Mouse (Mus musculus) lung, postnatal 10 days (tissue): ENCODE measurements around the gene Bcl2l11.
A peak's percentile ranks its signal among the peaks of the same experiment; 100 is the strongest.
"Not testable (repeated sequence)": the region's sequence is repeated elsewhere in the genome, so short reads cannot be mapped to it uniquely, and the experiment has no call there.

ENCODE experiments used
- DNase-seq: peaks from one replicate; pipeline ENCODE4 v3.0.0; 2021

Gene Bcl2l11

GRCm38 (mm10) chr2:128125635-128126470, at the start of gene Bcl2l11:
Gene Bcl2l11 (plus strand): TSS chr2:128126038.
- DNase-seq = peak; percentile 97

GRCm38 (mm10) chr2:128076936-128077335, 48.9 kb upstream of the Bcl2l11 start:
- no peak for DNase-seq

DNA sequence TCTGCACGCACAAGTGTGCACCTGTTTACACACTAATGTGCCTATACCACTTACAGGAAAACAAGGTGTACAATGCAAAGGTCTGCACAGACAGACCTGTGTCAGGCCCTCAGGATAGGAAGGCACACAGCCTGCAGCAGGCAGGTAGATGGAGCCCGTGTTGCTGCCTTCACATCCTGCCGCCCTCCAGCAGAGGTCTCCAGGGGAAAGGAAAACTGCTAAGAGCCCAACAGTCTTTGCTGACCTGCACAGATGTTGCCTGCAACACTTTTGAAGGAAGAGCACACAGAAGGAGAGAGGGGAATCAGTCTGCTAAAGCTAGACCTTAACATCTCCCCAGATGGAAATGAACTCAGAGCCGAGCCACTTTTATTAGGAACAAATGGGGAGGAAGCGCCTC, 47.0 kb upstream of the Bcl2l11 start:
- DNase-seq = peak; percentile 27

- no peak for DNase-seq
Measured at GRCm38 (mm10) chr2:128079316-128079715, 46.5 kb upstream of the Bcl2l11 start.

GRCm38 (mm10) chr2:128083844-128084243, 42.0 kb upstream of the Bcl2l11 start:
- DNase-seq = no peak

GRCm38 (mm10) chr2:128084607-128085006, 41.2 kb upstream of the Bcl2l11 start:
- DNase-seq = no peak

DNA sequence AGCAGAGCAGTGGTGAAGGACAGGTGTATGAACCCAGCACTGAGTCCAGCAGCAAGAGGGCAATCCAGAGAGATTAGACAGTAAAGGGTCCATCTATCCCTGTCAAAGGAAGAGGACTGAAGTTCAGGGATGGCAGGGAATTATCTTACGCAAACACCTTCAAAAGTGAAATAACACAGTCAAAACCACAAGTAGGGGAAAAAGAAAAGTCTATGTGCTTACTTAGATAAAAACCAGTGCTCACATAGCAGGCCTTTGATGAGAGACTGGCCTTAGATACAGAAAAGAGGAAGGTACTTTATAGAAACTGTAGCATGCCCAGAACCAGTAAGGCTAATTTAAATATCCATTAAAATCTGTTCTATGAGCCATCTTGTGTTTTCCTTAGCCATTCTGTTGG, 40.4 kb upstream of the Bcl2l11 start:
- no peak for DNase-seq

GRCm38 (mm10) chr2:128086301-128086886, 39.4 kb upstream of the Bcl2l11 start:
- no peak for DNase-seq

GRCm38 (mm10) chr2:128086996-128087526, 38.8 kb upstream of the Bcl2l11 start:
- DNase-seq = no peak

GRCm38 (mm10) chr2:128087798-128088545, 37.9 kb upstream of the Bcl2l11 start:
- no peak for DNase-seq

DNA sequence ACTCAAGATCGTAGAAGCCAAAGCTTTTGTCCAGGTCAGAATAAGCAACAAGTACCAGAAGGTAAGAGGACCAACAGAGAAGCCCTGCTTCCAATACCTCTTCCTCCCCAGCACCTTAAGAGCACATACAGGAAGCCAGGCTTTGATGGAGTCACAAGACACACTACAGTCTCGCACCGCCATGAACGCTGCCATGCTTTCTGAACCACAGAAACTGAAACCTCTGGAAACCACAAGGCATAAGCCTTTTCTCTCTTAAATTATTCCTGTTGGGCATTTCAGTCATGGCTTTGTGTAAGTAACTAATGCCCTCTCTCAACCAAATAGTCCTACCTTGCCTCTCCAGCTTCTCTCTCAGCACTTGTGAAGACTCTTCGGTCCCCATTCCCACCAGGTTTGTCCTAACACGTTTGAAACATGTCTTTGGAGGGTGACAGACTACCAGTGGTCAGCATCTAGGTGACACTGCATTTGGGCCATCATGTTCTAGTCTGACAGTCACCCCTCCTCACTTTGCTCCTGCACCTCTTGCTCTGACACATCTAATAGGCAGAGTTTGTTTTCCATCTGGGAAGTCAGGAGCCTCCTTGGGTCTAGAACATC, 35.5 kb upstream of the Bcl2l11 start:
- no peak for DNase-seq

GRCm38 (mm10) chr2:128091431-128092369, 34.1 kb upstream of the Bcl2l11 start:
- DNase-seq = no peak

DNA sequence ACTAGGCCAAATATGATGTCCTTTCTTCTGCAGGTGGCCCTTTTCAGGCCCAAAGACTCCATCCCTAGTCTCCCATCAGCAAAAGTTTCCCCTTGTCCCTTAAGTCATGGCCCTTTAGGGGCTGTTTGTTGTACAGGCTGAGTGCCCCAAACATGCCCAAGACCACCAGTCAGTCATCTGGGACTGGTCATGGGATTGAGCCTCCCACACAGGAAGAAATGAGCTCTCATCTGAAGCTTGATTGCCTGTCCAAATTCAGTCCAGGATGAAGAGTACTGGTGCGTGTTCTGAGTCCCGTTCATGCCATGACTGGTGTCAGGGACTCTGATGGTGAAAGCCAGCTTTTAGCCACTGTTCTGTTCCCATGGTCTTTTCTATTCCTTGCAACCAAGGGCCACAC, 33.4 kb upstream of the Bcl2l11 start:
- no peak for DNase-seq

DNA sequence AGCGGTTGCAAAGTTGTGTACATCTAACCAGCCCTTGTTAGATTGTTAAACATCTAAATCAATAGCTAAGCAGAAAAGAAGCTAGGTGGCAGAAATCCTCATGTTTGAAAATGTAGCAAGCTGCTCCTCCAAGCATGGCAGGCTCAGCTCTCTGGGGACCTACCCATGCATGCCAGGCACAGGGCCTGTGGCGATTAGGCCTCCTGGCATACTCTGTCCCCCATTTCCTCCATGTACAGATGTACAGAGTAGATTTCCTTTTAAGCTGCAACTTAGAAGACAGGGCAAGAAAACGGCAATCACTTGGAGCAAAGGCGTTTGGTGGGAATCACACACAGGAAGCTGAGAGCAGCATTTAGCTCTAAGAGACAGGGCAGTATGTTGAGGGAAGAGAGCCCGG, 31.6 kb upstream of the Bcl2l11 start:
- DNase-seq = no peak

GRCm38 (mm10) chr2:128094602-128095001, 31.2 kb upstream of the Bcl2l11 start:
- no peak for DNase-seq

DNA sequence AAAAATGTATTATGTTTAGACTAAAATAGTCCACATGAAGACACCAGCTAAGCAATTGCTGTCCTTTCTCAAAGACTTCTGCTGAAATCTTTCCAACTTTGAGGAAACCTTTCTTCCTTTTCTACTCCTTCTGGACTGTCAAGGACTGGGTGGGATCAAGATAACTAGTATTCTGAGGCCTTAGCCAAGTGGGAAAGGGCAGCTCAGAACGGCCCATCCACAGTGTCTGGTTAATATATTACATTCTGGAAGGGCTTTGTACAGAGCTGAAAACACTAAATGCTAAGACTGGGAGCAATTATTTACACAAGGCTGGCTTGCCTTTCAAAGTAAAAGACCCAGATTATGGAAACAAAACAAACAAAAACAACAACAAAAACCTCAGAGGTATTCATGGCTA, 30.6 kb upstream of the Bcl2l11 start:
- no peak for DNase-seq

GRCm38 (mm10) chr2:128096070-128096469, 29.8 kb upstream of the Bcl2l11 start:
- no peak for DNase-seq

DNA sequence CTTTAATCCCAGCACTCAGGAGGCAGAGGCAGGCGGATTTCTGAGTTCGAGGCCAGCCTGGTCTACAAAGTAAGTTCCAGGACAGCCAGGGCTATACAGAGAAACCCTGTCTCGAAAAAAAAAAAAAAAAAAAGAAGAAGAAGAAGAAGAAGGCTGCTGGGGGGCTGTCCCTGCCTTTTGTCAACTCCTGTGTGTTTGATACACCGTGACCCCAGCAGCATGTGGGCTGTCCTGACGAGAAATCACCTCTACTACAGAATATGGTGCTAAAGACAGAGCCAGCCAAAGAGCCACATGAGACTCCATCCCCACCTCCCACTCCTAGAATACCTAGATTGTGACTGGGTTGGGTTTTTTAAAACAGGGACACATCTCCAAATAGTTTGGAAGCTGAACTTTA, 27.7 kb upstream of the Bcl2l11 start:
- DNase-seq = not testable (repeated sequence)

DNA sequence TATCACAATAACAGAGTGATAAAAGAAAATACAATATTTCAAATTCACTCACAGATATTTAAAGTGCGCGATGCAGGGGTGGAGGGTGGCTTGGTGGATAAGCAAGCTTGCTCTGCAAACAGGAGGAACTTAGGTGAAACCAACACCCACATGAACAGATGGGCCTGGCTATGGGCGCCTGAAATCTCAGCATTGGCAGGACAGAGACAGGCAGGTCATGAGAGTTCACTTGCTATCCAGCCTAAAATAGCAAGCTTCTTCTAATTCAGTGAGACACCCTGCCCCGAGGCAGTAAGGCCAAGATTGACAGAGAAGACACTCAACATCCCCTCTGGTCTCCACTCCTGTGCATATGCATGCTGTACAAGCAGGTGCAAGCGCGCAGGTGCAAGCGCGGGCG, 23.8 kb upstream of the Bcl2l11 start:
- DNase-seq = no peak

GRCm38 (mm10) chr2:128104815-128105214, 21.0 kb upstream of the Bcl2l11 start:
- DNase-seq = no peak

DNA sequence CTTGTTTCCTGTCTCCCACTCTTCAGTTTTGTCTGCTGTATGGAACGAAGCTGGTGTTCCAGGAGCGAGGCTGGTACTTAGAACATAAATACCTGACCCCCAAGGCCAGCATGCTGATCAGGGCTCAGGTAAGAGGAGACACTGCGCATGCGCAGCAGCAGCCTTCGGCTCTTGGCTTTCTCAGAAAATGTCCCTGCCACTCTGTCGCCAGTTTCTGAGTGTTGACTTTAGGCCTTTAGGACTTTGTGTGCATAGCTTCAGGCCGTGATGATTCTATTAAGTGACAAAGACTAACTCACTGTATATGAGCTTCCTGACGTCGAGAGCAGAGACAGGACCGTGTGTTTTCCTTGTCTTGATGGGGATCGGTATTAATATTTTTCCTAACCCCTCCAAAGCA, 20.2 kb upstream of the Bcl2l11 start:
- DNase-seq = no peak

GRCm38 (mm10) chr2:128111537-128111936, 14.3 kb upstream of the Bcl2l11 start:
- no peak for DNase-seq
